Mouse (Mus musculus) adrenal gland, adult (tissue): ENCODE measurements around the gene Efemp1.

Source experiments
- DNase-seq, 2 experiments: peaks; one replicate each; pipeline ENCODE4 v3.0.0; 2022 to 2023; ENCODE audit warnings: low spot score in 1 of 2; ENCODE audit not compliant: inconsistent age in 2 of 2

Gene Efemp1

GRCm38 (mm10) chr11:28853102-28853800 is at the start of gene Efemp1:
Efemp1 (plus strand) TSS chr11:28853204.
- DNase-seq, result peak; percentile 13 to 73

GRCm38 (mm10) chr11:28808685-28809084 is 44.3 kb upstream of the Efemp1 start:
- peak; percentile 12 to 80 for DNase-seq

- DNase-seq, result peak in 1 of 2 experiments; percentile 34
Measured at GRCm38 (mm10) chr11:28811874-28812273, 41.1 kb upstream of the Efemp1 start.

GRCm38 (mm10) chr11:28812564-28812963 is 40.4 kb upstream of the Efemp1 start:
- DNase-seq, result no peak

GRCm38 (mm10) chr11:28817405-28817804 is 35.6 kb upstream of the Efemp1 start:
- no peak for DNase-seq

GRCm38 (mm10) chr11:28826950-28827349 is 26.1 kb upstream of the Efemp1 start:
- DNase-seq, result no peak

GRCm38 (mm10) chr11:28833809-28834208 is 19.2 kb upstream of the Efemp1 start:
- DNase-seq, result peak in 1 of 2 experiments; percentile 72

GRCm38 (mm10) chr11:28835141-28835540 is 17.9 kb upstream of the Efemp1 start:
- no peak for DNase-seq

- DNase-seq, result no peak
Measured at GRCm38 (mm10) chr11:28849841-28850240, 3.2 kb upstream of the Efemp1 start.

- DNase-seq, result no peak
Measured at GRCm38 (mm10) chr11:28851645-28852044, 1.4 kb upstream of the Efemp1 start.

GRCm38 (mm10) chr11:28852361-28852919 is 564 bp upstream of the Efemp1 start:
- DNase-seq, result no peak

- no peak for DNase-seq
Measured at GRCm38 (mm10) chr11:28859125-28859524, 6.1 kb downstream of the Efemp1 start.

GRCm38 (mm10) chr11:28869129-28869528 is 16.1 kb downstream of the Efemp1 start:
- DNase-seq, result no peak

GRCm38 (mm10) chr11:28881381-28881976 is 28.5 kb downstream of the Efemp1 start:
- DNase-seq, result no peak

GRCm38 (mm10) chr11:28883106-28883505 is 30.1 kb downstream of the Efemp1 start:
- DNase-seq, result no peak

- no peak for DNase-seq
Measured at GRCm38 (mm10) chr11:28889538-28889937, 36.5 kb downstream of the Efemp1 start.

- no peak for DNase-seq
Measured at GRCm38 (mm10) chr11:28891515-28891914, 38.5 kb downstream of the Efemp1 start.

- DNase-seq, result no peak
Measured at GRCm38 (mm10) chr11:28899420-28899819, 46.4 kb downstream of the Efemp1 start.

GRCm38 (mm10) chr11:28904596-28904995 is 51.6 kb downstream of the Efemp1 start:
- peak in 1 of 2 experiments; percentile 44 for DNase-seq

GRCm38 (mm10) chr11:28906288-28906687 is 53.3 kb downstream of the Efemp1 start:
- DNase-seq, result peak; percentile 50 to 95

- peak; percentile 16 to 90 for DNase-seq
Measured at GRCm38 (mm10) chr11:28908908-28909545, 56.0 kb downstream of the Efemp1 start.
